Mouse (Mus musculus) ES-E14 (cell line): ENCODE measurements around the gene Inf2.

Source experiments
- CHD2 ChIP-seq: IDR thresholded peaks from 2 replicates; pipeline ENCODE4 v1.6.1; 2014; ENCODE audit warnings: mild to moderate bottlenecking, low read depth, low read length, inconsistent platforms
- HCFC1 ChIP-seq: IDR thresholded peaks from 2 replicates; pipeline ENCODE4 v1.6.1; 2012; ENCODE audit warnings: low read length, inconsistent platforms, borderline replicate concordance; ENCODE audit not compliant: insufficient read depth
- MAFK ChIP-seq: IDR thresholded peaks from 2 replicates; pipeline ENCODE4 v1.6.1; 2014; ENCODE audit warnings: mild to moderate bottlenecking, low read depth, low read length, inconsistent platforms; ENCODE audit not compliant: insufficient read depth
- ZNF384 ChIP-seq: IDR thresholded peaks from 2 replicates; pipeline ENCODE4 v1.6.1; 2012; ENCODE audit warnings: low read depth, low read length, inconsistent platforms

GRCm38 (mm10) chr12:112596454-112596853, 7.9 kb downstream of the Inf2 start:
- TF ChIP-seq ZNF384, result no peak
- TF ChIP-seq MAFK, result no peak
- TF ChIP-seq HCFC1, result no peak
- TF ChIP-seq CHD2, result no peak
